Mouse (Mus musculus) testis, adult 2 months (tissue): ENCODE data around the gene Htr1d.

Source experiments
- CTCF ChIP-seq: fragments of 200-500 bp; IDR thresholded peaks from 2 replicates; pipeline ENCODE4 v1.5.1; 2012; ENCODE audit warnings: low read depth, mild to moderate bottlenecking, inconsistent platforms, low read length, moderate library complexity; ENCODE audit not compliant: control insufficient read depth, insufficient read depth, insufficient replicate concordance
- POLR2A ChIP-seq: fragments of 200-500 bp; IDR thresholded peaks from 2 replicates; pipeline ENCODE4 v1.6.1; 2012; ENCODE audit warnings: low read depth, mild to moderate bottlenecking, inconsistent platforms, low read length, moderate library complexity; ENCODE audit not compliant: control insufficient read depth

- TF ChIP-seq CTCF (no peak), POLR2A (no peak)
Measured at GRCm38 (mm10) chr4:136452792-136453191, 29.5 kb downstream of the Htr1d start.
